Mouse (Mus musculus) neural tube, embryonic 11.5 days (tissue): ENCODE data around the gene Vmn1r44. TPM values are rescaled to one million over a fixed set of nuclear protein-coding genes. Genes with fewer than 3 reads are reported as not detected.
"Not testable (repeated sequence)": the region's sequence is repeated elsewhere in the genome, so short reads cannot be mapped to it uniquely, and the experiment has no call there.

Experiments used
- ATAC-seq: fragments of 200-750 bp; cut with Nextera tagmentation; 2 replicates; pipeline ENCODE4 v1.8.0; 2017; ENCODE audit warnings: moderate number of reproducible peaks, mild to moderate bottlenecking, moderate TSS enrichment, moderate library complexity; ENCODE audit not compliant: insufficient read depth, low FRiP score, low TSS enrichment
- DNase-seq: peaks from one replicate; pipeline ENCODE4 v3.0.0-alpha.2; 2015; ENCODE audit warnings: low spot score
- H3K27ac ChIP-seq: fragments of 300-500 bp; sonication (generic); 2 replicates; pipeline ENCODE4 v1.5.1; 2014; ENCODE audit warnings: low read depth, mild to moderate bottlenecking, low read length
- H3K27me3 ChIP-seq: fragments of 300-500 bp; sonication (generic); 2 replicates; pipeline ENCODE4 v1.6.1; 2014; ENCODE audit warnings: mild to moderate bottlenecking, low read length, mixed read lengths; ENCODE audit not compliant: control insufficient read depth, insufficient read depth
- H3K36me3 ChIP-seq: fragments of 300-500 bp; sonication (generic); 2 replicates; pipeline ENCODE4 v1.6.1; 2014; ENCODE audit warnings: mild to moderate bottlenecking, low read length, moderate library complexity, mixed read lengths; ENCODE audit not compliant: control insufficient read depth, insufficient read depth
- H3K4me1 ChIP-seq: fragments of 300-500 bp; sonication (generic); 2 replicates; pipeline ENCODE4 v1.6.1; 2014; ENCODE audit warnings: low read length, mixed read lengths; ENCODE audit not compliant: control insufficient read depth, insufficient read depth
- H3K4me2 ChIP-seq: fragments of 300-500 bp; sonication (generic); 2 replicates; pipeline ENCODE4 v1.6.1; 2014; ENCODE audit warnings: low read depth, mild to moderate bottlenecking, moderate library complexity
- H3K4me3 ChIP-seq: fragments of 300-500 bp; sonication (generic); 2 replicates; pipeline ENCODE4 v1.5.1; 2014; ENCODE audit warnings: low read depth, low read length
- H3K9ac ChIP-seq: fragments of 300-500 bp; sonication (generic); 2 replicates; pipeline ENCODE4 v1.6.1; 2014; ENCODE audit warnings: mild to moderate bottlenecking, low read length
- H3K9me3 ChIP-seq: fragments of 300-500 bp; sonication (generic); 2 replicates; pipeline ENCODE4 v1.6.1; 2016; ENCODE audit warnings: low read length; ENCODE audit not compliant: control insufficient read depth
- WGBS: fragments of 180-500 bp; shearing (Covaris S2); extraction: QIAGEN DNeasy Blood & Tissue Kit; methylation state at CpG from one replicate; pipeline ENCODE4 v1.1.7; 2014; 5-methylcytosine and 5-hydroxymethylcytosine counted together
- polyA plus RNA-seq: library from polyadenylated mRNA; unstranded; fragments of >200 nt; fragmentation: Nextera tagmentation; extraction: Ambion mirVana; gene quantifications from 2 replicates; pipeline ENCODE4 v1.2.1, GENCODE M21; 2014

Vmn1r44 gene
- polyA plus RNA-seq, 1 experiment from 2014 or later: not detected

DNA sequence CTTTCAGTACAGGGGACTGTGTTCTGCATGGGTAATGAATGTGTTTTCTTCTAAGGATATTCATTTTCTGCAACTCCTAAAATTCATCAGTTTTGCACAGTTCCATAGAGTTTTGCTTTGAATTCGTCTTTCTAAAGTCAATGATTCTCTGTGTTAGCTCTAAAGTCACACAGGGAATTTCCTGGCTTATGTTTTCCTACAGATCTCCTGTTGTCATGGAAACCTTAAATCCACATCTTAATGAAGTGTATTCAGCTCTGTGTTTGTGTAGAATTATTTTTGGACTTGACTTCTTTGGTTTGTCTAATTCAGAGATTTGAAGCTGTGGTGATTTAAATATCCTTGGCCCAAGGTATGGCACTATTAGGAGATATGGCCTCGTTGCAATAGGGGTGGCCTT, 352 bp downstream of the Vmn1r44 start:
- no peak overlapping the region for H3K9ac ChIP-seq
- H3K27ac ChIP-seq: no peak overlapping the region
- peaks cover 6% of the 10 kb centered on the region; the same call in 1 of the 2 replicates for H3K9me3 ChIP-seq
- no peak overlapping the region for H3K4me3 ChIP-seq
- DNase-seq (no peak), ATAC-seq (no peak)
- 59% methylated on average over 2 of the region's 2 CpGs for WGBS
- no peaks in the 10 kb centered on the region for H3K27me3 ChIP-seq
- no peaks in the 10 kb centered on the region for H3K4me1 ChIP-seq
- H3K4me2 ChIP-seq: no peak overlapping the region
- H3K36me3 ChIP-seq: no peaks in the 10 kb centered on the region

DNA sequence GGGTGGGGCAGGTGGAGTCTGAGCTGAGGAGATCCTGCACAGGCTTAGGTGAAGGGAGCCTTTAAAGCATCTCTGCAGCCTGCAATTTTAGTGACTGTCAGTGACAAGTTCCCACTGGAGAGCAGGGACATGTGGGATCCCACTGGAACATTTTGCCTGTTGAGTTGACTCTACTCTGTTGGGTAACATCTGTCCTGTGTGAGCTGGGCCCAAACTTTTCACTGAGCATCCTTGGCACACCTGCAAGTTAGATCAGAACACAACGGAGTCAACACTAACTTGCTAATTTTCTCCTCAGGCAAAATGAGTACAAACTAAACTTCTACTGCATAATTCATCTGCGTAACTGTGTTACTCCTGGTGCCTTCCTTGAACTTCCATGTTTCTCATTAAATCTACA, 57.0 kb downstream of the Vmn1r44 start, which contains the start of gene Vmn1r45:
Vmn1r45 (minus strand) TSS at position 101 of the 400 bp plus-strand sequence.
- H3K27me3 ChIP-seq, H3K9me3 ChIP-seq, DNase-seq, H3K36me3 ChIP-seq, H3K4me3 ChIP-seq, H3K4me1 ChIP-seq, H3K27ac ChIP-seq, H3K4me2 ChIP-seq, H3K9ac ChIP-seq, ATAC-seq: not testable (repeated sequence)
- WGBS: 96% methylated on average over 2 of the region's 2 CpGs

DNA sequence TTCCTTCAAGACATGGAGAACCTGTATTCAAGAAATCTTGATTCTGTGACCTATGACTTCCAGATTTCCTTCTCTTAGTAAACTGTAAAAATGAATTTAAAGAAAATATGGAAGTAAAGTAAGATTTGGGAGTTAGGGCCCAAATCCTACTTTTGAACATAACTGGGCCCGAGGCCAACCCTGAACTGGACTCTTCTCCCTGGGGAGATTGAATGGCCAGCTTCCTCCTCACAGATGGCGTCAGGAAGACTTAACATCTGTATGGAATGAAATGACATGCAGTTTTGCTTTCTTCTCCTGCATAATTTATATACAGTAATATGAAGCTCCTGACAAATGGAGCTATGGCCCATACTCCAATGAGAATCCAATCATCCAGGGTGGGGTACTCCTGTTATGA, 57.5 kb downstream of the Vmn1r44 start:
- no peaks in the 10 kb centered on the region for H3K4me1 ChIP-seq
- no peaks in the 10 kb centered on the region for H3K9me3 ChIP-seq
- no peak overlapping the region for H3K27ac ChIP-seq
- 77% methylated on average over 2 of the region's 2 CpGs for WGBS
- H3K27me3 ChIP-seq: no peaks in the 10 kb centered on the region
- DNase-seq (no peak), ATAC-seq (no peak)
- H3K9ac ChIP-seq: no peak overlapping the region
- H3K4me3 ChIP-seq: no peak overlapping the region
- no peak overlapping the region for H3K4me2 ChIP-seq
- H3K36me3 ChIP-seq: no peaks in the 10 kb centered on the region

Other genes starting within 250 kb of the Vmn1r44 start
- 11.2 and 13.2 TPM in 2 replicates for gene Txnrd3, start 239.7 kb upstream of the Vmn1r44 start, polyA plus RNA-seq
- gene Vmn1r40, start 176.1 kb upstream of the Vmn1r44 start, polyA plus RNA-seq: not detected in 2 replicates
- not detected in 2 replicates for gene Vmn1r41, start 142.9 kb upstream of the Vmn1r44 start, polyA plus RNA-seq
- gene Vmn1r42, start 7.2 kb upstream of the Vmn1r44 start, polyA plus RNA-seq: not detected in 2 replicates
- not detected in 2 replicates for gene Vmn1r43, start 7.2 kb upstream of the Vmn1r44 start, polyA plus RNA-seq
- not detected in 2 replicates for gene Vmn1r45, start 56.9 kb downstream of the Vmn1r44 start, polyA plus RNA-seq
- not detected in 2 replicates for gene Vmn1r46, start 85.7 kb downstream of the Vmn1r44 start, polyA plus RNA-seq
- gene Vmn1r47, start 132.5 kb downstream of the Vmn1r44 start, polyA plus RNA-seq: not detected in 2 replicates
- gene Vmn1r48, start 153.2 kb downstream of the Vmn1r44 start, polyA plus RNA-seq: not detected in 2 replicates
- gene Vmn1r49, start 194.8 kb downstream of the Vmn1r44 start, polyA plus RNA-seq: not detected in 2 replicates
- not detected in 2 replicates for gene Vmn1r50, start 217.8 kb downstream of the Vmn1r44 start, polyA plus RNA-seq
- 0.08 TPM in 1 of 2 replicates, not detected in the other for gene Vmn1r51, start 238.9 kb downstream of the Vmn1r44 start, polyA plus RNA-seq